Mouse (Mus musculus): ENCODE data around the gene Slc22a4.

DNA sequence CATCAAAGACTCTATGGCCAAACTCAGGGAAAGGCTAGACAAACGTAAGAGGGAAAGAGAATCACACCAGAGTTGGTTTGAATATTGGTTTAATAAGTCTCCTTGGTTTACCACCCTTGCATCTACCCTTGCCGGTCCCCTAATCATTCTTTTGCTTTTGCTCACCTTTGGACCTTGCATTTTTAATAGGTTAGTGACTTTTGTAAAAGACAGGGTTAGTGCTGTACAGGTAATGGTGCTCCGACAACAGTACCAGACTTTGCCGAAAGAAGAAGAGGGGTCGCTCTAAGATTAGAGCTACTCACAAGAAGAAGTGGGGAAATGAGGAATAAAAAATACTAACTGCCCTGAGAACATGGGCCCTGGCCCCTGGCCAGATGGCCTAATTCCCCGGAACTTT is 12.8 kb upstream of the Slc22a4 start:
- TF ChIP-seq CTCF (IDR thresholded peaks at IDR 0.05; ENCODE audit: low read depth) (no peak), EP300 (IDR thresholded peaks at IDR 0.05; ENCODE audit: low read depth) (no peak)

All from heart, postnatal 0 days (tissue).